Mouse (Mus musculus): ENCODE data around the gene Slc25a35. TPM values are rescaled to one million over a fixed set of nuclear protein-coding genes. Genes with fewer than 3 reads are reported as not detected.
"Not testable (repeated sequence)": the region's sequence is repeated elsewhere in the genome, so short reads cannot be mapped to it uniquely, and the experiment has no call there.

Gene Slc25a35
- polyA plus RNA-seq, 1 experiment, result 12.1 TPM

DNA sequence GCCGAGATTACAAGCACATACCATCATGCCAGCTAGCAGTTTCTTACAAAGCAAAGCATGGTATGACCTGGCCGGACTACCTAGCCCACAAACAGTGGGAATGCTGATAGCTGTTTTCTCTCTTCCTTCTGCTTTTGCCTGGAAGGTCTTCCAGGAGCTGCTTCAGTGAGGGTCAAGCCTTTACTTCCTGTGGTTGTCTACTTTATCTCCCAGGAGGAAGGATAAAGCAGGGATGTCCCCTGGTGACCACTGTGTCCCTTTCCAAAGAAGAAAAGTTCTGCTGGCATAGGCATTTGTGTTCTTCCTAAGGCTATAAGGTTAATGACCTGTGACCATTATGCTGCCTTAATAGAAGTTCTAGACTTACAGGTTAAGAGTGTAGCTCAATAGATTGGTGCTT is 4.5 kb upstream of the Slc25a35 start:
- Histone ChIP-seq H3K4me3 (replicated peaks; ENCODE audit: insufficient read depth, low read depth, low read length) (no peak overlapping the region), H3K27ac (ENCODE audit: insufficient read depth, low read length) (no peak overlapping the region), H3K4me1 (ENCODE audit: control insufficient read depth, insufficient read depth, low read length) (no peaks in the 10 kb centered on the region; the same call in 1 of the 2 replicates), H3K27me3 (ENCODE audit: control insufficient read depth, insufficient read depth, low read length) (no peaks in the 10 kb centered on the region)
- TF ChIP-seq POLR2A (IDR thresholded peaks at IDR 0.05; ENCODE audit: borderline replicate concordance, insufficient read depth, low read length) (no peak), CTCF (IDR thresholded peaks at IDR 0.05; ENCODE audit: borderline replicate concordance, insufficient read depth, low read depth, low read length) (no peak)
- WGBS, result 83% methylated on average over 2 of the region's 2 CpGs
- DNase-seq, result no peak

DNA sequence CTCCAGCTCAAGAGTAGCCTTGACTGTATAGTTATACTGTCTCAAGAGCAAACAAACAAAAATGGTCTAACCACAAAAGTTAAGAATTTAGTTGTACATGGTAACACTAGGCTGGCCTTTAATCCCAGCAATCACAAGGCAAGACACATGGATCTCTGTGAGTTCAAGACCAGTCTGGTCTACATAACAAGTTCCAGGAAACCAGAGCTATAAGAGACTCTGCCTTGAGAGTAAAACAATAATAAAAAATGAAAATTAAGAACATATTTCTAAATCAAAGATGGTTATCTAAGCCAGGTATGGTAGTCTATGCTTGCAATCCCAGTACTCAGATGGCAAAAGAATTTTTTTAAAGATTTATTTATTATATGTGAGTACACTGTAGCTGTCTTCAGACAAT is 2.9 kb upstream of the Slc25a35 start:
- DNase-seq, result no peak
- TF ChIP-seq CTCF (IDR thresholded peaks at IDR 0.05; ENCODE audit: borderline replicate concordance, insufficient read depth, low read depth, low read length) (no peak), POLR2A (IDR thresholded peaks at IDR 0.05; ENCODE audit: borderline replicate concordance, insufficient read depth, low read length) (no peak)
- no peaks in the 10 kb centered on the region for H3K27me3 ChIP-seq (ENCODE audit: control insufficient read depth, insufficient read depth, low read length)
- H3K4me3 ChIP-seq (replicated peaks; ENCODE audit: insufficient read depth, low read depth, low read length), result no peak overlapping the region
- H3K27ac ChIP-seq (ENCODE audit: insufficient read depth, low read length), result no peak overlapping the region
- H3K4me1 ChIP-seq (ENCODE audit: control insufficient read depth, insufficient read depth, low read length), result peaks cover 10% of the 10 kb centered on the region

GRCm38 (mm10) chr11:68965845-68966244 is 2.1 kb upstream of the Slc25a35 start:
- H3K4me1 ChIP-seq (ENCODE audit: control insufficient read depth, insufficient read depth, low read length), result peaks cover 11% of the 10 kb centered on the region
- H3K4me3 ChIP-seq (replicated peaks; ENCODE audit: insufficient read depth, low read depth, low read length), result no peak overlapping the region
- 26% methylated on average over 3 of the region's 3 CpGs for WGBS
- no peaks in the 10 kb centered on the region for H3K27me3 ChIP-seq (ENCODE audit: control insufficient read depth, insufficient read depth, low read length)
- DNase-seq, result peak; percentile 57 to 67
- TF ChIP-seq CTCF (IDR thresholded peaks at IDR 0.05; ENCODE audit: borderline replicate concordance, insufficient read depth, low read depth, low read length), result peak; percentile 8; the same call in 1 of the 2 replicates
- no peak for TF ChIP-seq POLR2A (IDR thresholded peaks at IDR 0.05; ENCODE audit: borderline replicate concordance, insufficient read depth, low read length)
- no peak overlapping the region for H3K27ac ChIP-seq (ENCODE audit: insufficient read depth, low read length)

DNA sequence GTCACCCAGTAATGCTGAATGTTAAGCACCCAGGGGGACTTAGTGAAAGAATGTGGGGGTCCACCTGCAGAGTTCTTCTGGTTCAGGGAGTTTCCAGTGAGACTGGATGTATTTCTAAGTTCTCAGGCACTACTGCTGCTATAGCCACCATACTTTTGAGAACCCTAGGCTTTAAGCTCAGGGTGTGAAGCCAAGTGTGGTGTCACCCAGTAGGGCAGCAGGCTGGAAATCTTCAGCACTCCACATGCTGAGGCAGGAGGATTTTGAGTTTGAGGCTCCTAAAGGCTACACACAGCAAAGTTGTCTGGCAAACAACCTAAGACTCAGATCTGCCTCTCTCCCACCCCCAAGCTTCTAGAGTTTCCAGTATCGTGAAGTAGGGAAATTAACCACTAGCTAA is 1.4 kb upstream of the Slc25a35 start:
- H3K27ac ChIP-seq (ENCODE audit: insufficient read depth, low read length), result no peak overlapping the region
- DNase-seq, result no peak
- no peak for TF ChIP-seq CTCF (IDR thresholded peaks at IDR 0.05; ENCODE audit: borderline replicate concordance, insufficient read depth, low read depth, low read length)
- no peak for TF ChIP-seq POLR2A (IDR thresholded peaks at IDR 0.05; ENCODE audit: borderline replicate concordance, insufficient read depth, low read length)
- H3K4me1 ChIP-seq (ENCODE audit: control insufficient read depth, insufficient read depth, low read length), result peaks cover 13% of the 10 kb centered on the region
- WGBS, result 63% methylated on average over 1 of the region's 1 CpGs
- no peak overlapping the region for H3K4me3 ChIP-seq (replicated peaks; ENCODE audit: insufficient read depth, low read depth, low read length)
- no peaks in the 10 kb centered on the region for H3K27me3 ChIP-seq (ENCODE audit: control insufficient read depth, insufficient read depth, low read length)

DNA sequence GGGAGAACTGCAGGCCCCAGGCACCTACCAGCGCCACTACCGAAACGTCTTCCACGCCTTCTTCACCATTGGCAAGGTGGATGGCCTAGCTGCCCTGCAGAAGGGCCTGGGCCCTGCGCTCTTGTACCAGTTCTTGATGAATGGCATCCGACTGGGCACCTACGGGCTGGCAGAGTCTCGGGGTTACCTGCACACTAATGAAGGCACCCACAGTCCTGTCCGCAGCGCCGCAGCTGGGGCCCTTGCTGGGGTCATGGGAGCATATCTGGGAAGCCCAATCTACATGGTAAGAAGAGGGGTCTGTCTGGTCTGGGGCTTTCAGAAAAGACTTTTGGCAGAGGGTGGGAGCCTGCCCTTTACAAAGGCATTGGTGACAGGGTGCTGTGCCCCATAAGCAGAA is 821 bp downstream of the Slc25a35 start:
- 85% methylated on average over 11 of the region's 11 CpGs for WGBS
- H3K4me1 ChIP-seq (ENCODE audit: control insufficient read depth, insufficient read depth, low read length), result peaks cover 16% of the 10 kb centered on the region
- no peaks in the 10 kb centered on the region for H3K27me3 ChIP-seq (ENCODE audit: control insufficient read depth, insufficient read depth, low read length)
- H3K27ac ChIP-seq (ENCODE audit: insufficient read depth, low read length), result no peak overlapping the region
- no peak overlapping the region for H3K4me3 ChIP-seq (replicated peaks; ENCODE audit: insufficient read depth, low read depth, low read length)
- DNase-seq, result no peak
- no peak for TF ChIP-seq POLR2A (IDR thresholded peaks at IDR 0.05; ENCODE audit: borderline replicate concordance, insufficient read depth, low read length)

GRCm38 (mm10) chr11:68970232-68970631 is 2.3 kb downstream of the Slc25a35 start:
- Histone ChIP-seq H3K27ac (ENCODE audit: insufficient read depth, low read length) (no peak overlapping the region), H3K4me1 (ENCODE audit: control insufficient read depth, insufficient read depth, low read length) (peaks cover 16% of the 10 kb centered on the region), H3K4me3 (replicated peaks; ENCODE audit: insufficient read depth, low read depth, low read length) (no peak overlapping the region), H3K27me3 (ENCODE audit: control insufficient read depth, insufficient read depth, low read length) (no peaks in the 10 kb centered on the region)
- 58% methylated on average over 4 of the region's 4 CpGs for WGBS
- no peak for DNase-seq
- TF ChIP-seq CTCF (IDR thresholded peaks at IDR 0.05; ENCODE audit: borderline replicate concordance, insufficient read depth, low read depth, low read length) (no peak), POLR2A (IDR thresholded peaks at IDR 0.05; ENCODE audit: borderline replicate concordance, insufficient read depth, low read length) (no peak)

GRCm38 (mm10) chr11:68973250-68974058 is 5.5 kb downstream of the Slc25a35 start:
- 0 out of 2 replicates have a peak, but pooled peaks have one; percentile 36 for TF ChIP-seq POLR2A (IDR thresholded peaks at IDR 0.05; ENCODE audit: borderline replicate concordance, insufficient read depth, low read length)

DNA sequence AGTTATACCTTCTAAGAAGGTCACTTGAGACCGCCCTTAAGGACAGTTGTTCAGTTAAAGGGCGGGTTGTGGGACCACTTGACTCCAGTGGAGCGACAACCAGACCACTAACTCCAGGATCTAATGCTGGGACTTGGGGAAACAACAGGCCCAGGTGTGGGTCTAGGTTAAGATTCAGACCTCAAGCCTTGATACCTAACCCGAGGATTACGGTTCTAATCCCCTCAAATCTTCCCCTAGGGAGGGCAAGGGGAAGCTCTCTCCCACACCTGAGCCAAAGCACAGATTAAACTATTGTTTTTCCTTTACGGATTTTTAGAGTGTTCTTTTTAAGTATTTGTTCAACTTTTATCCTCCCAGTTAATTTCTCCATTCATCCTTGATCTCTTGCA is 6.1 kb downstream of the Slc25a35 start:
- Histone ChIP-seq H3K4me3 (replicated peaks; ENCODE audit: insufficient read depth, low read depth, low read length) (peak overlapping the region; percentile 84), H3K27ac (ENCODE audit: insufficient read depth, low read length) (no peak overlapping the region), H3K4me1 (ENCODE audit: control insufficient read depth, insufficient read depth, low read length) (peaks cover 10% of the 10 kb centered on the region), H3K27me3 (ENCODE audit: control insufficient read depth, insufficient read depth, low read length) (no peaks in the 10 kb centered on the region)
- TF ChIP-seq POLR2A (IDR thresholded peaks at IDR 0.05; ENCODE audit: borderline replicate concordance, insufficient read depth, low read length) (no peak), CTCF (IDR thresholded peaks at IDR 0.05; ENCODE audit: borderline replicate concordance, insufficient read depth, low read depth, low read length) (no peak)
- 25% methylated on average over 6 of the region's 6 CpGs for WGBS
- no peak for DNase-seq

More at GRCm38 (mm10) chr11:68973250-68974058, 5.5 kb downstream of the Slc25a35 start:
- H3K27ac ChIP-seq (ENCODE audit: insufficient read depth, low read length); H3K27me3 ChIP-seq (ENCODE audit: control insufficient read depth, insufficient read depth, low read length): not testable (repeated sequence)
- H3K4me3 ChIP-seq (replicated peaks; ENCODE audit: insufficient read depth, low read depth, low read length), result peak overlapping the region; percentile 84
- peak; percentile 85 to 86 for DNase-seq
- peaks cover 16% of the 10 kb centered on the region for H3K4me1 ChIP-seq (ENCODE audit: control insufficient read depth, insufficient read depth, low read length)
- WGBS, result under 1% methylated on average over 38 of the region's 38 CpGs
